Mouse (Mus musculus) megakaryocyte, embryonic 14.5 days (primary cell): Measurements from ENCODE around the gene Ppt2.

Source experiments
- FLI1 ChIP-seq: IDR thresholded peaks from 2 replicates; pipeline ENCODE4 v1.6.1; 2012; ENCODE audit warnings: low read length, inconsistent platforms, mixed read lengths
- GATA1 ChIP-seq: IDR thresholded peaks from 3 replicates; pipeline ENCODE4 v1.6.1; 2012; ENCODE audit warnings: mixed read lengths, low read length, inconsistent platforms, borderline replicate concordance

DNA sequence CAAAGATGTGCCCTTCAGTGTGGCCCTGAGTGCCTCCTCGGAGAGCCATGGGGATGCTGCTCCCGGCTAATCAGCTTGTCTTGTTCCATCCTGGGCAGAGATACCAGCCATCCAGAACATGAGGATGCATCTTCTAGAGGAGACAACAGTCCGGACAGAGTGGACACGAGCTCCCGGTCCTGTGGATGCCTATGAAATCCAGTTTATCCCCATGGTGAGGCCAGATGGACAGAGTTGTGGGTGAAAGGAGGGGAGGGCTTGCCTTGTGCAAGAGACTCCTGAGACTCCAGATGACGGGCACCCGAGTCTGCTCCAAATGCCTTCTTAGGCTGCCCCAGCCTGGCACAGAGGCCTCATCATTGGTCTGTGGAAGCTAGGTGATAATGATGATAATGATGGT lies 44.8 kb upstream of the Ppt2 start:
- TF ChIP-seq GATA1 (no peak), FLI1 (no peak)
